In the genomic region with DNA sequence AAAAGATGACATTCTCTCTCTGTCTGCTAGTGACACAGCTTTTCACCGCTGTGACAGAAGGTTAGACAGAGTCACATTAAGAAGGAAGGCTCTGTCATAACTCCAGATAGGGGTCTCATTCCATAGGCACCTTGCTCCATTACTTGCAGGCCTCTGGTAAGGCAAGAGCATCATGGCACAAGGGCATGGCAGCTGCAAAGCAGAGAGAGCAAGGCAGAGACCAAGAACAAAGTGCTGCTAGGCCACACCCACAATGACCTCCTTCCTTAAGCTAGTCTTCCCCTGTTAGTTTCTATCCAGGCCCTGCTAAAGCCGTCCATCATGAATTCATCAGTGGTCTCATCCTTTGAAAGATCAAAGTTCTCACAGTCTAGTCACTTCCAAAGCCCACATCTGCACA, we compare ENCODE assay signal across 25 mouse cellular contexts.
"Had no signal": no experiment of that assay in that cellular context is flagged by ENCODE, and none has a peak within 500 bp of the region (broad histone marks: within the 10 kb centered on the region; RNA-seq: fewer than 3 reads in every experiment).

No protein-coding gene starts in this region.

- DNase-seq: gastrocnemius, postnatal 14 days; gastrocnemius, postnatal 36 days; heart, adult 11 months; heart, adult 2 months; heart, postnatal 14 days; heart, postnatal 36 days; kidney, adult 11 months; kidney, adult 2 months; kidney, adult 9 months; kidney, postnatal 14 days; kidney, postnatal 36 days; layer of hippocampus, adult 9-11 months; layer of hippocampus, postnatal 36 days; liver had no signal

- H3K4me1 ChIP-seq: forebrain, embryonic 15.5 days had no signal

- H3K4me2 ChIP-seq: forebrain, embryonic 15.5 days; heart, embryonic 12.5 days; hindbrain, embryonic 14.5 days; kidney, embryonic 15.5 days; limb, embryonic 12.5 days had no signal

- H3K9ac ChIP-seq: forebrain, embryonic 15.5 days; heart, embryonic 12.5 days; hindbrain, embryonic 14.5 days; kidney, embryonic 15.5 days; limb, embryonic 12.5 days had no signal

- H3K4me3 ChIP-seq: forebrain, embryonic 15.5 days; heart, adult 2 months; heart, embryonic 10.5 days; heart, embryonic 12.5 days; kidney, embryonic 15.5 days; left cerebral cortex, adult 2 months; limb, embryonic 10.5 days; limb, embryonic 12.5 days had no signal

- H3K27me3 ChIP-seq: forebrain, embryonic 15.5 days; heart, embryonic 12.5 days; kidney, embryonic 15.5 days; limb, embryonic 12.5 days had no signal

- H3K27ac ChIP-seq: forebrain, embryonic 15.5 days; heart, adult 2 months; heart, embryonic 10.5 days; hindbrain, embryonic 14.5 days; kidney, embryonic 15.5 days; kidney, postnatal 0 days; left cerebral cortex, adult 2 months; limb, embryonic 10.5 days; limb, embryonic 12.5 days had no signal

- H3K36me3 ChIP-seq: forebrain, embryonic 15.5 days; heart, embryonic 10.5 days; heart, embryonic 12.5 days; kidney, embryonic 15.5 days; limb, embryonic 10.5 days; limb, embryonic 12.5 days had no signal

- ATAC-seq: forebrain, embryonic 15.5 days; hindbrain, postnatal 0 days; intestine, embryonic 16.5 days had no signal

- H3K9me3 ChIP-seq: forebrain, embryonic 15.5 days; heart, embryonic 10.5 days; heart, embryonic 12.5 days; kidney, embryonic 15.5 days; limb, embryonic 10.5 days; limb, embryonic 12.5 days had no signal
